Mouse (Mus musculus) bone marrow macrophage, adult 2 months (primary cell): ENCODE data around the gene Gm45753.

Experiments used
- CTCF ChIP-seq: IDR thresholded peaks from 2 replicates; pipeline ENCODE4 v1.5.1; 2012; ENCODE audit warnings: low read depth, mild to moderate bottlenecking, low read length, moderate library complexity
- POLR2A ChIP-seq: IDR thresholded peaks from 2 replicates; pipeline ENCODE4 v1.6.1; 2012; ENCODE audit warnings: mild to moderate bottlenecking, low read depth, low read length, borderline replicate concordance

- TF ChIP-seq CTCF (no peak), POLR2A (no peak)
These were observed 13.6 kb downstream of the Gm45753 start, which contains the start of gene Klkb1 for GRCm38 (mm10) chr8:45294687-45295086.
